Mouse (Mus musculus) lung, postnatal 0 days (tissue): Measurements from ENCODE around the gene Wdr17.

ENCODE experiments used
- CTCF ChIP-seq: IDR thresholded peaks from 2 replicates; pipeline ENCODE4 v1.5.1; 2016; ENCODE audit warnings: antibody characterized with exemption, mild to moderate bottlenecking
- EP300 ChIP-seq: IDR thresholded peaks from 2 replicates; pipeline ENCODE4 v1.6.1; 2016; ENCODE audit warnings: antibody characterized with exemption, mild to moderate bottlenecking, control low read depth

DNA sequence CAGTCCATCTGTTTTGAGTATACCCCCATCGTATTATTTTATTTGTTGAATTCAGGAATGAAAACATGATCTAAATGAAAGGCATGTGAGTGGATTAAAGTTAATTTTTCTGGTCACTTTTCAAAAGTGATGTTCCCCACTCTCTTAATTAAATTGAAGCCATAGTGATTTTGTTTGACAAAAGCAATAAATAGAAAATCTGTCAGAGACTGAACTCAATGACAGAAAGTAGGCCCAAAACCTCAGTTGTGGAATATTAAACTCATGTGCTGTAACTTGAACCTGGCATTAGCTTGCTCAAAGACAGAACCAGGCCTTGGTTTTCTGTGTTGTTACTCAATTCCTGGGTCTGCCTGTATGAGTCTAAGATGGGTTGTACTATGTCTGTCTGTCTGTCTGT, 129.3 kb downstream of the Wdr17 start:
- no peak for TF ChIP-seq CTCF
- TF ChIP-seq EP300 = no peak
